Mouse (Mus musculus): ENCODE measurements at regions not wholly inside any gene's neighbourhood (a gene's known extent, or its start where the extent isn't known, plus 50 kb on each side); places are given as distances from the start of the nearest gene placed in this dataset.

- WGBS: 57% methylated on average over 3 of the region's 3 CpGs
Observed at GRCm38 (mm10) chr1:61298064-61298463, 320.3 kb downstream of the Icos start.

GRCm38 (mm10) chr1:61298779-61299178, 321.1 kb downstream of the Icos start:
- no peak for TF ChIP-seq POLR2A (IDR thresholded peaks at IDR 0.05; ENCODE audit: extremely low read depth, insufficient read depth, low read length)
- no peak for TF ChIP-seq CTCF (IDR thresholded peaks at IDR 0.05; ENCODE audit: low read depth, low read length)
- Histone ChIP-seq H3K9ac (ENCODE audit: low read depth, low read length) (no peak overlapping the region), H3K4me1 (ENCODE audit: control insufficient read depth, insufficient read depth, low read length) (peaks cover 2% of the 10 kb centered on the region; the same call in 1 of the 2 replicates), H3K4me3 (ENCODE audit: insufficient read depth, low read depth, low read length) (no peak overlapping the region), H3K36me3 (ENCODE audit: control insufficient read depth, insufficient read depth, low read length) (no peaks in the 10 kb centered on the region), H3K27ac (replicated peaks; ENCODE audit: insufficient read depth, low read depth, low read length) (no peak overlapping the region), H3K27me3 (ENCODE audit: control insufficient read depth, insufficient read depth, low read length) (no peaks in the 10 kb centered on the region), H3K79me2 (ENCODE audit: control insufficient read depth, insufficient read depth, low read length) (no peaks in the 10 kb centered on the region)
- 93% methylated on average over 6 of the region's 6 CpGs for WGBS
- no peak for DNase-seq (ENCODE audit: extremely low read depth, low read depth, low spot score)

More at GRCm38 (mm10) chr1:61298064-61298463, 320.3 kb downstream of the Icos start:
- no peaks in the 10 kb centered on the region for H3K79me2 ChIP-seq (ENCODE audit: control insufficient read depth, insufficient read depth, low read length)
- no peak overlapping the region for H3K27ac ChIP-seq (replicated peaks; ENCODE audit: insufficient read depth, low read depth, low read length)
- no peak overlapping the region for H3K4me3 ChIP-seq (ENCODE audit: insufficient read depth, low read depth, low read length)
- peak; percentile 16 for DNase-seq (ENCODE audit: extremely low read depth, low read depth, low spot score)
- no peaks in the 10 kb centered on the region for H3K36me3 ChIP-seq (ENCODE audit: control insufficient read depth, insufficient read depth, low read length)
- H3K9ac ChIP-seq (ENCODE audit: low read depth, low read length): no peak overlapping the region
- TF ChIP-seq POLR2A (IDR thresholded peaks at IDR 0.05; ENCODE audit: extremely low read depth, insufficient read depth, low read length) (no peak), CTCF (IDR thresholded peaks at IDR 0.05; ENCODE audit: low read depth, low read length) (peak; percentile 24; the same call in 1 of the 2 replicates)
- H3K4me1 ChIP-seq (ENCODE audit: control insufficient read depth, insufficient read depth, low read length): peaks cover 2% of the 10 kb centered on the region; the same call in 1 of the 2 replicates
- no peaks in the 10 kb centered on the region for H3K27me3 ChIP-seq (ENCODE audit: control insufficient read depth, insufficient read depth, low read length)

- DNase-seq (ENCODE audit: extremely low read depth, low read depth, low spot score): peak; percentile 74
- no peak overlapping the region for H3K27ac ChIP-seq (replicated peaks; ENCODE audit: insufficient read depth, low read depth, low read length)
- H3K9ac ChIP-seq (ENCODE audit: low read depth, low read length): no peak overlapping the region
- WGBS: 39% methylated on average over 4 of the region's 4 CpGs
- no peaks in the 10 kb centered on the region for H3K36me3 ChIP-seq (ENCODE audit: control insufficient read depth, insufficient read depth, low read length)
- no peaks in the 10 kb centered on the region for H3K27me3 ChIP-seq (ENCODE audit: control insufficient read depth, insufficient read depth, low read length)
- H3K79me2 ChIP-seq (ENCODE audit: control insufficient read depth, insufficient read depth, low read length): no peaks in the 10 kb centered on the region
- no peak overlapping the region for H3K4me3 ChIP-seq (ENCODE audit: insufficient read depth, low read depth, low read length)
- H3K4me1 ChIP-seq (ENCODE audit: control insufficient read depth, insufficient read depth, low read length): peaks cover 2% of the 10 kb centered on the region; the same call in 1 of the 2 replicates
- TF ChIP-seq POLR2A (IDR thresholded peaks at IDR 0.05; ENCODE audit: extremely low read depth, insufficient read depth, low read length): no peak
- TF ChIP-seq CTCF (IDR thresholded peaks at IDR 0.05; ENCODE audit: low read depth, low read length): no peak
Observed at GRCm38 (mm10) chr1:61300491-61300890, 322.8 kb downstream of the Icos start.

- Histone ChIP-seq H3K79me2 (ENCODE audit: control insufficient read depth, insufficient read depth, low read length) (no peaks in the 10 kb centered on the region), H3K27me3 (ENCODE audit: control insufficient read depth, insufficient read depth, low read length) (no peaks in the 10 kb centered on the region), H3K36me3 (ENCODE audit: control insufficient read depth, insufficient read depth, low read length) (no peaks in the 10 kb centered on the region), H3K27ac (replicated peaks; ENCODE audit: insufficient read depth, low read depth, low read length) (no peak overlapping the region), H3K9ac (ENCODE audit: low read depth, low read length) (no peak overlapping the region), H3K4me3 (ENCODE audit: insufficient read depth, low read depth, low read length) (no peak overlapping the region), H3K4me1 (ENCODE audit: control insufficient read depth, insufficient read depth, low read length) (peaks cover 2% of the 10 kb centered on the region; the same call in 1 of the 2 replicates)
- DNase-seq (ENCODE audit: extremely low read depth, low read depth, low spot score): no peak
- no peak for TF ChIP-seq CTCF (IDR thresholded peaks at IDR 0.05; ENCODE audit: low read depth, low read length)
- no peak for TF ChIP-seq POLR2A (IDR thresholded peaks at IDR 0.05; ENCODE audit: extremely low read depth, insufficient read depth, low read length)
- 79% methylated on average over 24 of the region's 24 CpGs for WGBS
Observed at GRCm38 (mm10) chr1:61301041-61302030, 323.6 kb downstream of the Icos start.

- WGBS: 93% methylated on average over 8 of the region's 8 CpGs
- H3K9ac ChIP-seq (ENCODE audit: low read depth, low read length): no peak overlapping the region
- no peaks in the 10 kb centered on the region for H3K79me2 ChIP-seq (ENCODE audit: control insufficient read depth, insufficient read depth, low read length)
- no peak overlapping the region for H3K27ac ChIP-seq (replicated peaks; ENCODE audit: insufficient read depth, low read depth, low read length)
- H3K4me1 ChIP-seq (ENCODE audit: control insufficient read depth, insufficient read depth, low read length): peaks cover 2% of the 10 kb centered on the region; the same call in 1 of the 2 replicates
- no peaks in the 10 kb centered on the region for H3K36me3 ChIP-seq (ENCODE audit: control insufficient read depth, insufficient read depth, low read length)
- TF ChIP-seq CTCF (IDR thresholded peaks at IDR 0.05; ENCODE audit: low read depth, low read length) (no peak), POLR2A (IDR thresholded peaks at IDR 0.05; ENCODE audit: extremely low read depth, insufficient read depth, low read length) (no peak)
- no peak for DNase-seq (ENCODE audit: extremely low read depth, low read depth, low spot score)
- no peak overlapping the region for H3K4me3 ChIP-seq (ENCODE audit: insufficient read depth, low read depth, low read length)
- H3K27me3 ChIP-seq (ENCODE audit: control insufficient read depth, insufficient read depth, low read length): no peaks in the 10 kb centered on the region
Observed at GRCm38 (mm10) chr1:61302570-61303071, 324.9 kb downstream of the Icos start.

Data from liver, adult 2 months (tissue).